Mouse (Mus musculus) MEL (cell line): ENCODE measurements around the gene Lsm2. TPM values are rescaled to one million over a fixed set of nuclear protein-coding genes. Genes with fewer than 3 reads are reported as not detected.

Source experiments
- DNase-seq: peaks from one replicate; pipeline ENCODE4 v3.0.0; 2011; ENCODE audit warnings: low read depth, low spot score
- H3K27ac ChIP-seq: 2 replicates; pipeline ENCODE4 v1.5.1; 2012; ENCODE audit warnings: low read depth, mild to moderate bottlenecking, control low read depth, low read length, moderate library complexity; ENCODE audit not compliant: control insufficient read depth
- H3K27me3 ChIP-seq, 2 experiments: fragments of 150-350 bp in 1 of 2; sonication (generic) in 1 of 2; 2 replicates each; pipeline ENCODE4 v1.6.1; 2012; ENCODE audit warnings: low read length in 2 of 2, mild to moderate bottlenecking in 2 of 2, improper control_type of control experiment in 1 of 2, moderate library complexity in 1 of 2; ENCODE audit not compliant: insufficient read depth in 2 of 2, control insufficient read depth in 1 of 2
- H3K36me3 ChIP-seq, 2 experiments: 2 replicates each; pipeline ENCODE4 v1.6.1; 2012 to 2014; ENCODE audit warnings: low read length in 2 of 2, improper control_type of control experiment in 1 of 2, inconsistent platforms in 1 of 2, mild to moderate bottlenecking in 1 of 2; ENCODE audit not compliant: insufficient read depth in 2 of 2, control insufficient read depth in 1 of 2
- H3K4me1 ChIP-seq, 2 experiments: fragments of 150-350 bp in 1 of 2; sonication (generic) in 1 of 2; 2 replicates each; pipeline ENCODE4 v1.6.1; 2012; ENCODE audit warnings: low read length in 2 of 2, improper control_type of control experiment in 1 of 2, mild to moderate bottlenecking in 1 of 2; ENCODE audit not compliant: insufficient read depth in 2 of 2, control insufficient read depth in 1 of 2
- H3K4me3 ChIP-seq, 2 experiments: fragments of 150-350 bp in 1 of 2; sonication (generic) in 1 of 2; 2 replicates each; pipeline ENCODE4 v1.5.1; 2012; ENCODE audit warnings: low read depth in 2 of 2, low read length in 2 of 2, mild to moderate bottlenecking in 2 of 2, moderate library complexity in 2 of 2, control low read depth in 1 of 2, improper control_type of control experiment in 1 of 2; ENCODE audit not compliant: control insufficient read depth in 1 of 2, insufficient read depth in 1 of 2
- H3K79me2 ChIP-seq: 2 replicates; pipeline ENCODE4 v1.6.1; 2012; ENCODE audit warnings: mild to moderate bottlenecking, low read length, moderate library complexity; ENCODE audit not compliant: control insufficient read depth, poor library complexity, insufficient read depth
- H3K9ac ChIP-seq: 2 replicates; pipeline ENCODE4 v1.6.1; 2012; ENCODE audit warnings: low read depth, mild to moderate bottlenecking, control low read depth, low read length, moderate library complexity; ENCODE audit not compliant: control insufficient read depth, poor library complexity, severe bottlenecking
- H3K9me3 ChIP-seq: fragments of 150-350 bp; sonication (generic); replicated peaks from 2 replicates; pipeline ENCODE4 v1.6.1; 2012; ENCODE audit warnings: mild to moderate bottlenecking, low read length, improper control_type of control experiment, moderate library complexity; ENCODE audit not compliant: insufficient read depth
- BHLHE40 ChIP-seq: IDR thresholded peaks from 2 replicates; pipeline ENCODE4 v1.6.1; 2012; ENCODE audit warnings: low read depth, mild to moderate bottlenecking, inconsistent platforms, low read length, improper control_type of control experiment, borderline replicate concordance
- CHD1 ChIP-seq: IDR thresholded peaks from 2 replicates; pipeline ENCODE4 v1.6.1; 2012; ENCODE audit warnings: low read depth, mild to moderate bottlenecking, inconsistent platforms, low read length, improper control_type of control experiment
- CHD2 ChIP-seq: IDR thresholded peaks from 2 replicates; pipeline ENCODE4 v1.6.1; 2011; ENCODE audit warnings: low read length, improper control_type of control experiment
- E2F4 ChIP-seq: IDR thresholded peaks from 2 replicates; pipeline ENCODE4 v1.6.1; 2011; ENCODE audit warnings: low read depth, low read length, improper control_type of control experiment, borderline replicate concordance
- ELF1 ChIP-seq: IDR thresholded peaks from 2 replicates; pipeline ENCODE4 v1.6.1; 2014; ENCODE audit warnings: low read depth, mild to moderate bottlenecking, inconsistent platforms, low read length, improper control_type of control experiment, moderate library complexity
- GATA1 ChIP-seq: IDR thresholded peaks from 2 replicates; pipeline ENCODE4 v1.6.1; 2011; ENCODE audit warnings: low read depth, low read length, improper control_type of control experiment
- HCFC1 ChIP-seq: IDR thresholded peaks from 2 replicates; pipeline ENCODE4 v1.6.1; 2012; ENCODE audit warnings: low read depth, mild to moderate bottlenecking, inconsistent platforms, low read length, improper control_type of control experiment, moderate library complexity
- JUND ChIP-seq: IDR thresholded peaks from 2 replicates; pipeline ENCODE4 v1.6.1; 2011; ENCODE audit warnings: low read depth, mild to moderate bottlenecking, improper control_type of control experiment, low read length
- KAT2A ChIP-seq: conservative IDR thresholded peaks from 2 replicates; pipeline ENCODE4 v1.6.1; 2012; ENCODE audit warnings: low read depth, low read length, improper control_type of control experiment, inconsistent platforms
- MAFK ChIP-seq: IDR thresholded peaks from 2 replicates; pipeline ENCODE4 v1.6.1; 2011; ENCODE audit warnings: low read depth, mild to moderate bottlenecking, low read length, improper control_type of control experiment, borderline replicate concordance
- MEF2A ChIP-seq: IDR thresholded peaks from 2 replicates; pipeline ENCODE4 v1.6.1; 2014; ENCODE audit warnings: low read depth, mild to moderate bottlenecking, inconsistent platforms, low read length, improper control_type of control experiment; ENCODE audit not compliant: poor library complexity, insufficient replicate concordance, severe bottlenecking; ENCODE audit errors: extremely low read depth
- MYB ChIP-seq: IDR thresholded peaks from 2 replicates; pipeline ENCODE4 v1.6.1; 2011; ENCODE audit warnings: mild to moderate bottlenecking, low read depth, low read length, improper control_type of control experiment
- NRF1 ChIP-seq: IDR thresholded peaks from 2 replicates; pipeline ENCODE4 v1.6.1; 2014; ENCODE audit warnings: low read depth, mild to moderate bottlenecking, inconsistent platforms, low read length, improper control_type of control experiment, moderate library complexity; ENCODE audit not compliant: poor library complexity, insufficient read depth, severe bottlenecking
- POLR2A ChIP-seq, 2 experiments: IDR thresholded peaks; 2 replicates each; pipeline ENCODE4 v1.6.1; 2011 to 2012; ENCODE audit warnings: low read length in 2 of 2, mild to moderate bottlenecking in 2 of 2, control low read depth in 1 of 2, improper control_type of control experiment in 1 of 2, low read depth in 1 of 2, moderate library complexity in 1 of 2; ENCODE audit not compliant: control insufficient read depth in 1 of 2, insufficient read depth in 1 of 2, poor library complexity in 1 of 2
- POLR2AphosphoS5 ChIP-seq: IDR thresholded peaks from 2 replicates; pipeline ENCODE4 v1.6.1; 2012; ENCODE audit warnings: low read depth, borderline replicate concordance, mild to moderate bottlenecking, inconsistent platforms, low read length, moderate library complexity, mixed read lengths
- RCOR1 ChIP-seq: IDR thresholded peaks from 2 replicates; pipeline ENCODE4 v1.6.1; 2012; ENCODE audit warnings: low read depth, mild to moderate bottlenecking, inconsistent platforms, low read length, improper control_type of control experiment
- SIN3A ChIP-seq: IDR thresholded peaks from 2 replicates; pipeline ENCODE4 v1.6.1; 2012; ENCODE audit warnings: low read length, improper control_type of control experiment, inconsistent platforms
- TAL1 ChIP-seq: IDR thresholded peaks from 2 replicates; pipeline ENCODE4 v1.6.1; 2012; ENCODE audit warnings: mild to moderate bottlenecking, inconsistent platforms, low read length, moderate library complexity, mixed read lengths
- TCF12 ChIP-seq: IDR thresholded peaks from 2 replicates; pipeline ENCODE4 v1.6.1; 2014; ENCODE audit warnings: low read depth, mild to moderate bottlenecking, inconsistent platforms, low read length, improper control_type of control experiment, moderate library complexity
- UBTF ChIP-seq: IDR thresholded peaks from 2 replicates; pipeline ENCODE4 v1.6.1; 2012; ENCODE audit warnings: low read depth, mild to moderate bottlenecking, inconsistent platforms, low read length, improper control_type of control experiment, moderate library complexity, borderline replicate concordance; ENCODE audit not compliant: insufficient read depth
- ZKSCAN1 ChIP-seq: IDR thresholded peaks from 2 replicates; pipeline ENCODE4 v1.6.1; 2012; ENCODE audit warnings: low read depth, mild to moderate bottlenecking, inconsistent platforms, low read length, improper control_type of control experiment, moderate library complexity
- ZMIZ1 ChIP-seq: IDR thresholded peaks from 2 replicates; pipeline ENCODE4 v1.6.1; 2012; ENCODE audit warnings: low read depth, mild to moderate bottlenecking, inconsistent platforms, low read length, improper control_type of control experiment, moderate library complexity
- ZNF384 ChIP-seq: IDR thresholded peaks from 2 replicates; pipeline ENCODE4 v1.6.1; 2012; ENCODE audit warnings: low read depth, mild to moderate bottlenecking, inconsistent platforms, low read length, improper control_type of control experiment
- polyA plus RNA-seq, 2 experiments: library from polyadenylated mRNA; stranded (reverse) in 1 of 2; unstranded in 1 of 2; fragments of >175 nt in 1 of 2; fragments of >200 nt in 1 of 2; gene quantifications; 2 replicates each; pipeline versions ENCODE4 v1.2.1 to v1.2.4; 2012; ENCODE audit warnings: low replicate concordance in 2 of 2, low read depth in 1 of 2; ENCODE audit not compliant: insufficient read length in 2 of 2, insufficient read depth in 1 of 2, missing spikeins in 1 of 2
- total RNA-seq: library from RNA; depleted of rRNA; stranded (reverse); fragments of 300-350 nt; gene quantifications from 2 replicates; pipeline ENCODE4 v1.2.3, GENCODE M21; 2012

Gene Lsm2
- total and polyA plus RNA-seq, 3 experiments = 57.9 to 180 TPM; not detected in 1

- no peak for TF ChIP-seq KAT2A
Measured at GRCm38 (mm10) chr17:34934031-34934430, 47.6 kb upstream of the Lsm2 start (continued).

GRCm38 (mm10) chr17:34934830-34935229, 46.8 kb upstream of the Lsm2 start:
- no peak overlapping the region for H3K9ac ChIP-seq
- peaks cover 5% of the 10 kb centered on the region; the same call in 1 of the 2 replicates for H3K79me2 ChIP-seq
- H3K4me3 ChIP-seq = no peak overlapping the region
- H3K4me1 ChIP-seq = peaks cover 3 to 10% of the 10 kb centered on the region in 2 experiments; a peak in 3 of 4 replicates
- H3K27ac ChIP-seq = no peak overlapping the region
- TF ChIP-seq KAT2A = no peak
- no peak for TF ChIP-seq NRF1
- TF ChIP-seq CHD2 = no peak
- TF ChIP-seq TCF12 = no peak
- TF ChIP-seq ZMIZ1 = no peak
- no peak for TF ChIP-seq ELF1
- TF ChIP-seq UBTF = no peak
- no peak for TF ChIP-seq ZNF384
- TF ChIP-seq ZKSCAN1 = no peak
- TF ChIP-seq MEF2A = no peak
- no peak for TF ChIP-seq GATA1
- no peak for TF ChIP-seq MYB
- TF ChIP-seq, all 39 proteins: peak for 0
- Histone ChIP-seq H3K9me3 (no peaks in the 10 kb centered on the region), H3K36me3 (peaks cover 0 to 6% of the 10 kb centered on the region in 2 experiments; a peak in 2 of 4 replicates), H3K27me3 (no peaks in the 10 kb centered on the region)
- no peak for DNase-seq

GRCm38 (mm10) chr17:34937960-34938505, 43.6 kb upstream of the Lsm2 start:
- H3K9ac ChIP-seq = no peak overlapping the region
- no peaks in the 10 kb centered on the region for H3K27me3 ChIP-seq
- no peaks in the 10 kb centered on the region for H3K79me2 ChIP-seq
- no peak for DNase-seq
- peaks cover 0 to 6% of the 10 kb centered on the region in 2 experiments; a peak in 2 of 4 replicates for H3K36me3 ChIP-seq
- H3K4me1 ChIP-seq = peaks cover 0 to 7% of the 10 kb centered on the region in 2 experiments; a peak in 2 of 4 replicates
- no peak overlapping the region for H3K27ac ChIP-seq
- TF ChIP-seq ZNF384 = no peak
- TF ChIP-seq JUND = no peak
- no peak for TF ChIP-seq NRF1
- no peak for TF ChIP-seq SIN3A
- no peak for TF ChIP-seq TAL1
- TF ChIP-seq MAFK = no peak
- TF ChIP-seq HCFC1 = no peak
- TF ChIP-seq E2F4 = no peak
- TF ChIP-seq CHD1 = no peak
- no peak for TF ChIP-seq RCOR1
- no peak for TF ChIP-seq POLR2AphosphoS5
- TF ChIP-seq KAT2A = no peak
- TF ChIP-seq TCF12 = no peak
- no peak for TF ChIP-seq CHD2
- no peak for TF ChIP-seq BHLHE40
- no peak for TF ChIP-seq POLR2A (IDR thresholded peaks at IDR 0.05; ENCODE audit: control insufficient read depth in 1 of 2, insufficient read depth in 1 of 2, low read depth in 1 of 2, low read length in 2 of 2, poor library complexity in 1 of 2)
- no peaks in the 10 kb centered on the region for H3K9me3 ChIP-seq
- H3K4me3 ChIP-seq = no peak overlapping the region
